Mouse (Mus musculus) frontal cortex, adult (tissue): ENCODE measurements around the gene Fau.
A peak's percentile ranks its signal among the peaks of the same experiment; 100 is the strongest.

Experiments used
- ATAC-seq: cut with Nextera tagmentation; 2 replicates; pipeline ENCODE4 v1.9.2; 2017; ENCODE audit warnings: mild to moderate bottlenecking, moderate library complexity, mixed read lengths; ENCODE audit not compliant: low TSS enrichment

The Fau gene

GRCm38 (mm10) chr19:6070571-6071250 is 13.1 kb downstream of the Fau start:
- no peak for ATAC-seq

- no peak for ATAC-seq
Observed at GRCm38 (mm10) chr19:6071261-6071660, 13.6 kb downstream of the Fau start.

- no peak for ATAC-seq
Observed at GRCm38 (mm10) chr19:6073889-6074288, 16.2 kb downstream of the Fau start.

GRCm38 (mm10) chr19:6076564-6077393 is 19.1 kb downstream of the Fau start, which contains the start of gene Vps51:
Gene Vps51 (minus strand): TSS chr19:6077231.
- ATAC-seq: peak; percentile 94

GRCm38 (mm10) chr19:6079983-6080480 is 22.4 kb downstream of the Fau start, which contains the start of gene Tmem262:
Gene Tmem262 (plus strand): TSS chr19:6080033.
- ATAC-seq: no peak

GRCm38 (mm10) chr19:6082156-6082555 is 24.5 kb downstream of the Fau start, which contains the start of gene Gm28374:
Gene Gm28374 (minus strand): TSS chr19:6082256.
- ATAC-seq: no peak

- peak; percentile 92 for ATAC-seq
Observed at GRCm38 (mm10) chr19:6084478-6085248, 27.0 kb downstream of the Fau start, which contains the start of the genes Zfpl1 and Cdca5. Gene Zfpl1 (minus strand): TSS chr19:6084956. Gene Cdca5 (plus strand): TSS chr19:6084983.

GRCm38 (mm10) chr19:6085417-6085879 is 27.8 kb downstream of the Fau start:
- no peak; the same call in 1 of the 2 replicates for ATAC-seq

- ATAC-seq: no peak
Observed at GRCm38 (mm10) chr19:6088841-6089240, 31.2 kb downstream of the Fau start.

- no peak for ATAC-seq
Observed at GRCm38 (mm10) chr19:6094119-6094518, 36.5 kb downstream of the Fau start, which contains the start of gene AC131692.1. Gene AC131692.1 (plus strand): TSS chr19:6094419.

- ATAC-seq: no peak
Observed at GRCm38 (mm10) chr19:6097847-6098246, 40.2 kb downstream of the Fau start.

- ATAC-seq: no peak
Observed at GRCm38 (mm10) chr19:6101186-6101585, 43.5 kb downstream of the Fau start.

GRCm38 (mm10) chr19:6102169-6102853 is 44.7 kb downstream of the Fau start:
- no peak for ATAC-seq

- ATAC-seq: no peak
Observed at GRCm38 (mm10) chr19:6104476-6104875, 46.8 kb downstream of the Fau start.

GRCm38 (mm10) chr19:6105586-6105985 is 47.9 kb downstream of the Fau start, which contains the start of gene Naaladl1:
Gene Naaladl1 (plus strand): TSS chr19:6105782.
- ATAC-seq: no peak
